Mouse (Mus musculus) embryonic facial prominence, embryonic 14.5 days (tissue): Measurements from ENCODE around the gene Rassf3. TPM values are rescaled to one million over a fixed set of nuclear protein-coding genes. Genes with fewer than 3 reads are reported as not detected.

Source experiments
- ATAC-seq: fragments of 200-750 bp; cut with Nextera tagmentation; 2 replicates; pipeline ENCODE4 v1.8.0; 2017; ENCODE audit warnings: low read depth, moderate number of reproducible peaks, moderate TSS enrichment
- DNase-seq: peaks from one replicate; pipeline ENCODE4 v3.0.0-alpha.2; 2015; ENCODE audit warnings: low spot score
- H3K27ac ChIP-seq: fragments of 300-500 bp; sonication (generic); replicated peaks from 2 replicates; pipeline ENCODE4 v1.5.1; 2014; ENCODE audit warnings: low read depth, mild to moderate bottlenecking, low read length, moderate library complexity
- H3K27me3 ChIP-seq: fragments of 300-500 bp; sonication (generic); replicated peaks from 2 replicates; pipeline ENCODE4 v1.6.1; 2014; ENCODE audit warnings: low read length; ENCODE audit not compliant: control insufficient read depth, insufficient read depth
- H3K36me3 ChIP-seq: fragments of 300-500 bp; sonication (generic); 2 replicates; pipeline ENCODE4 v1.6.1; 2014; ENCODE audit warnings: low read length, mixed read lengths; ENCODE audit not compliant: control insufficient read depth, insufficient read depth
- H3K4me1 ChIP-seq: fragments of 300-500 bp; sonication (generic); 2 replicates; pipeline ENCODE4 v1.6.1; 2014; ENCODE audit warnings: antibody characterized with exemption, low read length; ENCODE audit not compliant: control insufficient read depth, insufficient read depth
- H3K4me2 ChIP-seq: fragments of 300-500 bp; sonication (generic); 2 replicates; pipeline ENCODE4 v1.6.1; 2014; ENCODE audit warnings: low read depth, mild to moderate bottlenecking, low read length, moderate library complexity, mixed read lengths
- H3K4me3 ChIP-seq: fragments of 300-500 bp; sonication (generic); 2 replicates; pipeline ENCODE4 v1.5.1; 2014; ENCODE audit warnings: low read depth, mild to moderate bottlenecking, low read length
- H3K9ac ChIP-seq: fragments of 300-500 bp; sonication (generic); 2 replicates; pipeline ENCODE4 v1.6.1; 2014; ENCODE audit warnings: low read depth, mild to moderate bottlenecking, low read length, moderate library complexity, mixed read lengths
- H3K9me3 ChIP-seq: fragments of 300-500 bp; sonication (generic); 2 replicates; pipeline ENCODE4 v1.6.1; 2016; ENCODE audit warnings: low read length; ENCODE audit not compliant: control insufficient read depth
- WGBS: fragments of 180-500 bp; shearing (Covaris S2); extraction: QIAGEN DNeasy Blood & Tissue Kit; methylation state at CpG from one replicate; pipeline ENCODE4 v1.1.7; 2014; 5-methylcytosine and 5-hydroxymethylcytosine counted together
- polyA plus RNA-seq: library from polyadenylated mRNA; unstranded; fragments of >200 nt; fragmentation: Nextera tagmentation; extraction: Ambion mirVana; gene quantifications from 2 replicates; pipeline ENCODE4 v1.2.1, GENCODE M21; 2014

Rassf3 gene
- polyA plus RNA-seq, 1 experiment from 2014 or later: 27.0 TPM

DNA sequence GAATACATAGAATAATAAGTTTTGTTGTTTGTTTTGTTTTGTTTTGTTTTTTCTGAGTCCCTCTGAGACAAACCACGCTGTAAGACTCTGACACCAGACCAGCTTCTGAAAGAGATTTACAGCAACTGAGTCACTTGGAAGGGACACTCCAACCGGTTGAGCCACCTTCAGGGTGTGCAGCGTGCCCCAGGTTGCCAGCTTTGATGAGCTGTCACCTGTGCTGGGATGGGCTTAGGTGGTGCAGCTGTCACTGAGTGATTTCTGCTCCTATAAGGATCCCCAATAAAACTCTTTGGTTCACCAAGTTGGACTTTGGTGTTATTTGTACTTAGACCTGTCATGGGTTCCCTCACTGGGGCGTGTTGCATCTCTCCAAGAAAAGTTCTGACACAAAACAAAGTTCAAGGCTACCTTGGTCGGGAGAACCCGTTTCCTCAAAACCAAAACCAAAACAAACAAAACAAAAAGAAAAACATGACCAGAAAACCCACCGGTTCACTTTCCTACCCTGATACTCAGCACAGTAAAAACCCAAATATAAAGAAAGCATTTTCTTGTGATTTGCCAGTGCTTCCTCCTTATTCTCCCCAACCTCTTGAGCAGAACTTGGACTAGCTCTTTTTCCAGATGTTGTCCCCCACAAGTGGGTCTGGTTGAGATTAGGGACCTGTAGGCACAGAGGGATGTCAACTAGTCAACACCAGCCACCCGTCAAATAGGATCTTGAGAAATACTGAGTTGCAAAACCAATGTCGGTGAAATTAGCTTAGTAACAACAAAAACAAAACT, 17.4 kb upstream of the Rassf3 start:
- WGBS: 67% methylated on average over 9 of the region's 9 CpGs
- Histone ChIP-seq H3K4me2 (no peak overlapping the region), H3K4me1 (peaks cover 6% of the 10 kb centered on the region), H3K36me3 (no peaks in the 10 kb centered on the region), H3K4me3 (no peak overlapping the region), H3K9me3 (no peaks in the 10 kb centered on the region), H3K27ac (no peak overlapping the region), H3K9ac (no peak overlapping the region), H3K27me3 (no peaks in the 10 kb centered on the region)
- DNase-seq (no peak), ATAC-seq (peak; percentile 44; the same call in 1 of the 2 replicates)

DNA sequence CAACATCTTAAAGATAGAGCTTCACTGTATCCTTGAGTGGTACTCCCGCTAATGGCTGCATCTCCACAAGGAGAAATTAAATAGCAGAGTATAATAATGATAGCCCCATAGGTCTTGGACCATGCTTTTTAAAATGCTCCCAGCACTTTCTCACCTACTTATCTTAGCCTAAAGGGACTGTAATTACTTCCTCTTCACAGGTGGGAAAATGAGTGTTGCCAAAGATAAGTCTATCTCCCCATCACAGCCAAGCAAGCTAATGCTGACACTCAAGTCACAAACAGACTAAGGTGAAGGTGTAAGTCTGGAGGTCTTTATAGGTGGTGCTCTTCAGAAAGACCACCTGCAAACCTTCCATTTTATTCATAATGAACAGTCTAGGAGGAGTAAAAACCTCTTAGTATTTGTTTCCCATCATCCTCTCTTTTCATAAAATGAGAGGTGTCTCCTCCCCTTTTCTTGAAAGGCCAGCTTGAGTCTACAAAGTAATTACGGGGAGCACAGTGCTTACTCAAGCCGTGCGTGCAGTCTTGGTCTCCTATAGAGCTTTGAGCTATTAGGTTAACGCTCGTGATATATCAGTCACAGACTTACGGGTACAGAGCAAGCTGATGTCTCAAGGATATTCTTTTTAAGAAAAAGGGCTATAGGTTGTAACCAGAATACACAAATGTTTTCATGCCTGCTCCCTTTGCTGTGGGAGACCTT, 16.6 kb upstream of the Rassf3 start:
- Histone ChIP-seq H3K27ac (no peak overlapping the region), H3K4me2 (no peak overlapping the region), H3K4me1 (no peaks in the 10 kb centered on the region), H3K9ac (no peak overlapping the region), H3K4me3 (no peak overlapping the region), H3K36me3 (no peaks in the 10 kb centered on the region), H3K27me3 (no peaks in the 10 kb centered on the region), H3K9me3 (no peaks in the 10 kb centered on the region)
- DNase-seq (no peak), ATAC-seq (no peak)
- 86% methylated on average over 7 of the region's 7 CpGs for WGBS

DNA sequence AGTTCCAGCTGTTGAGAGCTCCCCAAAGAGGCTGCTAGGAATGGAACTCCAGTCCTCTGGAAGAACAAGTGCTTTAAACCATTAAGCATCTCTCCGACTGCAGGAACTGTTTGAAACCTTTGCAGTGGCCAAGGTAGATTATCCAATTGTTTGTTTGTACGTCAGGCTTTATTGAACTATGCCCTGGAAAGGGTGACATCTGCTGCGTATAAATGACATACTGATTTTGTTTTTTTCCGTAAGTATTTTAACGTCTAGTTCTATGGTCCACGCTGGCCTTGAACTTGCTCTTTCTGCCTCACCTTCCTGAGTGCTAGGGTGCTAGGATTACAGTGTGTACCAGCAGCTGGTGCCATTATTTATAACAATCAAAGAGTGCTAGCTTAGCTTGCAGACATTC, 13.8 kb upstream of the Rassf3 start:
- H3K27ac ChIP-seq: no peak overlapping the region
- H3K4me3 ChIP-seq: no peak overlapping the region
- no peak overlapping the region for H3K9ac ChIP-seq
- no peaks in the 10 kb centered on the region for H3K9me3 ChIP-seq
- no peak overlapping the region for H3K4me2 ChIP-seq
- DNase-seq (no peak), ATAC-seq (no peak)
- no peaks in the 10 kb centered on the region for H3K36me3 ChIP-seq
- 88% methylated on average over 6 of the region's 6 CpGs for WGBS
- no peaks in the 10 kb centered on the region for H3K4me1 ChIP-seq
- no peaks in the 10 kb centered on the region for H3K27me3 ChIP-seq

DNA sequence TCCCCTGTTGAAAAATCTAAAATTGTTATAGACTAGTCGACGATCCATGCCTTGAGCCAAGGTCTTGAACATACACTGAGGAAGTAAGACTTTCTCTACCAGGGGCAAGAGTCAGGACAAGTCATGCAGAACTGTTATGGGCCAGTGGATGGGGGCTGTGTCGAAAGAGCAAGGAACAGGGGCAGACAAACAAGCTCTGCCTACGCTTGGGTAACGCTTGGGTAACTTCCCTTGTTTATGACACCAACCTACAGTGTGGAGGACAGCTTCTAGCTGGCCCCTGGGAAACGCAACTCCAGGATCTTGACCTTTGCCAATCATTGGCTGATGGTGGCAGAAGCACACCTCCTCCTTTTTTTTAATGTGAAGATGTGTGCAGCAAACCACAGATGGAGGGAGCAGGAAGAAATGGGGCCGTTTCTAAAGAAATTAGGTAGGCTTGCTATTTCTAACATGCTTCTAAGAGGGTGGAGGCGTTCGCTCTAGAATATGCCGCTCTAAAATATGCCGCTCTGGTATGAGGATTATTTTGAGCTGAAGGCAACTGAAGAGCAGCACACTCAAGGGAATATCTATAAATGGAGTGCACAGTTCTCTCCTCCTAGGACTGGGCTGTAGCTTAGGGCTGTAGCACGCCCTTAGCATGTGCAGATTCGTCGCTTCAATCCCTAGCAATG, 12.6 kb upstream of the Rassf3 start:
- Histone ChIP-seq H3K27ac (no peak overlapping the region), H3K36me3 (no peaks in the 10 kb centered on the region), H3K9me3 (no peaks in the 10 kb centered on the region), H3K4me3 (no peak overlapping the region), H3K4me2 (no peak overlapping the region), H3K9ac (no peak overlapping the region), H3K27me3 (no peaks in the 10 kb centered on the region), H3K4me1 (no peaks in the 10 kb centered on the region)
- 85% methylated on average over 14 of the region's 14 CpGs for WGBS
- DNase-seq (no peak), ATAC-seq (no peak)

DNA sequence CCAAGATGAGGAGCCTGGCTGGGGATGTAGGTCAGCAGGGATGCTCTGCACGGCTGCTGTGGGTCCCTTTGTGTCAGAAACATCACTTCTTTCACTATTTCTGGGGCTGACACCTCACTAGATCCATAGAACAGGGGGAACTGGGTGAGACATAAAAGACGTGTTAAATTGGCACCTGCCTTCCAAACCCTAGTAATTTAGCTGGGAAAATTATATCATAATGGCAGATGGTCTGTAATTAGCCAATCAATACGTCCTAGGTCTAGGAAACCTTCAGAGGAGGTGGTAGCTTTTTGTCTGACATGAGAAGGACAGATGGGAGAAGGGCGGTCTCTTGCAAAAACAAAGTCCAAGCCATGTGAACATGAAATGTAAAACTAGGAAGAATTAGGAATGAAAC, 11.6 kb upstream of the Rassf3 start:
- H3K4me3 ChIP-seq: no peak overlapping the region
- H3K36me3 ChIP-seq: no peaks in the 10 kb centered on the region
- H3K4me2 ChIP-seq: no peak overlapping the region
- no peak overlapping the region for H3K9ac ChIP-seq
- no peak overlapping the region for H3K27ac ChIP-seq
- 80% methylated on average over 4 of the region's 4 CpGs for WGBS
- ATAC-seq (no peak), DNase-seq (no peak)
- no peaks in the 10 kb centered on the region for H3K27me3 ChIP-seq
- H3K4me1 ChIP-seq: no peaks in the 10 kb centered on the region
- no peaks in the 10 kb centered on the region for H3K9me3 ChIP-seq

DNA sequence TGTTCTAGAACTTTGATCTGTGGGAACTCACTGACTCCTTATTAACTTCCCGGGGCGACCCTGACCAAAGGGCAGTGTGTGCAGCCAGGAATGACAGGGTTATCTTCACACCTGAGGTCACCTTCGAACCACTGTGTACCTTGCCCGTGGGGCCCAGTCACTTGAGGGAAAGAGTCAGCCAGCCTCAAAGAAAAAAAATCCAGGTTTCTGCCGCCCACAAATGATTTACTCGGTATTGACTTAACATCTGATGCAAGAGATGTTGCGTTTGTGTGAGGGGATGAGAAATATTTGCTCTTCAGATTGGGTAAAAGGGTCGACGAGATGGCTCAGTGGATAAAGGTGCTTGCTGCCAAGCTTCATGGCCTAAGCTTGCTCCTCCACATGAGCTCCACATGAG, 10.2 kb upstream of the Rassf3 start:
- Histone ChIP-seq H3K4me3 (no peak overlapping the region), H3K9ac (no peak overlapping the region), H3K27ac (no peak overlapping the region), H3K36me3 (no peaks in the 10 kb centered on the region), H3K4me2 (no peak overlapping the region), H3K27me3 (no peaks in the 10 kb centered on the region), H3K4me1 (no peaks in the 10 kb centered on the region), H3K9me3 (no peaks in the 10 kb centered on the region)
- ATAC-seq (no peak), DNase-seq (no peak)
- 89% methylated on average over 9 of the region's 9 CpGs for WGBS

DNA sequence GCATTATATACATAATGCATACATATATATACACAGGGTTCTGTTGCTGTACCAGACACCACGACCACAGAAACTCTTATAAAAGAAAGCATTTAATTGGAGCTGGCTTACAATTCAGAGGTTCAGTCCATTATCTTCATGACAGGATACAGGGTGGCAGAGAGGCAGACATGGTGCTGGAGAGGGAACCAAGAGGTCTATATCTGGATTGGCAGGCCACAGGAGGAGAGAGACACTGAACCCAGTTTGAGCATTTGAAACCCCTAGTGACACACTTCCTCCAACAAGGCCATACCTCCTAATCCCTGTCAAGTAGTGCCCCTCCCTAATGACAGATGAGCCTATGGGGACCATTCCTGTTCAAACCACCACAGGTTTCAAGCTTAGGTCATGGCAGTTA, 7.2 kb upstream of the Rassf3 start:
- DNase-seq: no peak
- Histone ChIP-seq H3K9ac (no peak overlapping the region), H3K9me3 (no peaks in the 10 kb centered on the region), H3K27ac (no peak overlapping the region), H3K36me3 (no peaks in the 10 kb centered on the region), H3K4me2 (no peak overlapping the region), H3K4me3 (no peak overlapping the region), H3K27me3 (no peaks in the 10 kb centered on the region), H3K4me1 (no peaks in the 10 kb centered on the region)
- no peak for ATAC-seq
- WGBS: 85% methylated on average over 1 of the region's 1 CpGs

DNA sequence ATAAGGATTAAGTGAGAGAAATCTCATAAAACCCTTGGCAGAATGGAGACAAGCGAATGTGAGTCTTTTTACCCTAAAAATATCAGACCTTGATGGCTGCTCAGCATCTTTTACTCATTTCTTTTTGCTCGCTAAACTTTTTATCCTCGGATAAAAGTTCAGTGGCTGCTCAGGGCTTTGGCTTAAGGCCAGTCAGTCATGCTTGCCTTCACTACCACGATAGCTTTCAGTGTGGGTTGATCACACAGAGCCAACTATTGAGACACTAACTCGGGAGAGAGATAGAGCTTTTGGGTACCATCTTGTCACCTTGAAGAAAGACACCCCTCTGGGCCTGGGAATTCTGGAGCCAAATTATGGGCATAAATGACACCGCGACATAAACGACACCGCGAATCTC, 5.0 kb upstream of the Rassf3 start:
- Histone ChIP-seq H3K9me3 (no peaks in the 10 kb centered on the region), H3K4me2 (no peak overlapping the region), H3K27ac (no peak overlapping the region), H3K27me3 (no peaks in the 10 kb centered on the region), H3K36me3 (no peaks in the 10 kb centered on the region), H3K4me3 (no peak overlapping the region), H3K9ac (no peak overlapping the region), H3K4me1 (no peaks in the 10 kb centered on the region)
- no peak for ATAC-seq
- WGBS: 78% methylated on average over 10 of the region's 10 CpGs
- no peak for DNase-seq
